Comparison of ENCODE assay signal across 8 mouse cellular contexts in genomic region chr15:11320481-11320880, GRCm38 (mm10).
DNase-seq lines count a peak whose midpoint lies in the region; ATAC-seq and TF ChIP-seq lines count a peak whose summit lies in the region.

No protein-coding gene starts in this region.

- peak; percentile 78 for ATAC-seq in Patski

- H3K4me3 ChIP-seq in layer of hippocampus, adult 2 months = no peak overlapping the region

- intact Hi-C loops in heart, postnatal 25 days (cut with DNase I) = loop anchor here (1.0 kb wide), 2 partner anchors 282 to 399 kb away; no protein-coding TSS in a partner anchor
- intact Hi-C loops in heart, postnatal 14 days (cut with DNase I) = loop anchor here (1.0 to 5.0 kb wide), 2 partner anchors 282 to 398 kb away; no protein-coding TSS in a partner anchor

- POLR2A ChIA-PET in Patski (lab: Charles Lee) = no interaction called here

- TF ChIP-seq CTCF in Patski (IDR thresholded peaks at IDR 0.05) = peak; percentile 90
- peak; percentile 88 for TF ChIP-seq CTCF in layer of hippocampus, adult 2 months (conservative IDR thresholded peaks at IDR 0.05)

- in situ Hi-C loops in Patski (cut with MboI; ENCODE audit: low pct_unique_long_range_greater_than_20kb) = loop anchor here (5.0 kb wide), 3 partner anchors 62 to 398 kb away; partner anchors contain the start of gene Rxfp3

- H3K27ac ChIP-seq in layer of hippocampus, adult 2 months = no peak overlapping the region

- CTCF ChIA-PET in Patski (lab: Charles Lee) = interaction anchor here (1.1 to 1.6 kb wide), 2 partner anchors 53 to 400 kb away, joined by 3 to 4 read pairs; no protein-coding TSS in a partner anchor

- H3K27me3 ChIP-seq in Patski = peaks cover 32% of the 10 kb centered on the region

- DNase-seq in heart, adult 8-10 months (ENCODE audit: low spot score) = peak; percentile 35
- DNase-seq in heart, postnatal 25 days (ENCODE audit: low spot score) = no peak
- no peak for DNase-seq in Patski (ENCODE audit: low read depth, low spot score)
- DNase-seq in embryo, embryonic 11 days = peak; percentile 71
- DNase-seq in heart, postnatal 14 days = peak; percentile 53 to 67
- DNase-seq in layer of hippocampus, adult 2 months (ENCODE audit: low spot score in 2 of 2) = peak; percentile 24 to 58
- DNase-seq in mesoderm, embryonic 11.5 days (ENCODE audit: low read depth, low spot score) = peak; percentile 72
- peak; percentile 14 for DNase-seq in thymus, postnatal 25 days

Comparison
In these comparisons a context has a peak if more than half of its experiments do, and no peak if none do; other contexts are left out.
1. DNase-seq: peak in heart, adult 8-10 months (single experiment), embryo, embryonic 11 days (single experiment), heart, postnatal 14 days (2 of 2), layer of hippocampus, adult 2 months (2 of 2), mesoderm, embryonic 11.5 days (single experiment) and thymus, postnatal 25 days (single experiment); none in heart, postnatal 25 days (single experiment) and Patski (single experiment).